15 mouse cellular contexts compared by ENCODE assay signal in the genomic region with DNA sequence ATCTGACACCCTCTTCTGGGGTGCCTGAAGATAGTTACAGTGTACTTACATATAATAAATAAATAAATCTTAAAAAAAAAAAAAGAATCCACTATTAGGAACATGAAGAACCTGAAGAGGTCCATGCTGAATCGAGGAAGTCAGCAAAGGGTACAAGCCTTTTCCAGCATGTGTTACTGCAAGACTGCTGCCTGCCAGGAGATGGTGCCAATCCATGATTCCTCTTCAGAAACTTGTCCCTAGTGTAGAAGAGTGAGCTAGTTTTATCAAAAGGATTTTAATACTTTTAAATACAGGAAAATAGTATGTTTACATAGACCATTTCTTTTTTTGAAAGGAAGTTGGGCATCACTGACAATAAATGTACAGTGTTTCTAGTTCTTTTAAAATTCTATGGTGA. TPM values are rescaled to one million over a fixed set of nuclear protein-coding genes. Genes with fewer than 3 reads are reported as not detected.
DNase-seq lines count a peak whose midpoint lies in the region; ATAC-seq and TF ChIP-seq lines count a peak whose summit lies in the region.
"Had no signal": no experiment of that assay in that cellular context is flagged by ENCODE, and none has a peak within 500 bp of the region (broad histone marks: within the 10 kb centered on the region; RNA-seq: fewer than 3 reads in every experiment).

No protein-coding gene starts in this region.

- no peaks in the 10 kb centered on the region for H3K27me3 ChIP-seq in lung, postnatal 0 days (replicated peaks; ENCODE audit: insufficient read depth, low read length)
- H3K27me3 ChIP-seq: limb, embryonic 13.5 days had no signal

- no peak for TF ChIP-seq EP300 in lung, postnatal 0 days (IDR thresholded peaks at IDR 0.05)

- no peak overlapping the region for H3K9ac ChIP-seq in lung, postnatal 0 days (replicated peaks; ENCODE audit: low read depth)
- H3K9ac ChIP-seq: limb, embryonic 13.5 days had no signal

- peak; percentile 24 to 29 for DNase-seq in heart, postnatal 10 days
- DNase-seq in heart, adult 11 months, result no peak
- DNase-seq in lung, postnatal 0 days (ENCODE audit: low spot score), result peak; percentile 8
- DNase-seq in lung, postnatal 25 days (ENCODE audit: low spot score), result no peak
- DNase-seq in NIH3T3 (ENCODE audit: low read depth), result peak; percentile 22
- DNase-seq in frontal cortex, postnatal 14 days (ENCODE audit: low spot score in 2 of 2), result no peak
- DNase-seq: cerebellum, adult 8-10 months; kidney, postnatal 25 days; right cerebral cortex, postnatal 14 days; thymus, adult 18-20 months had no signal

- H3K4me2 ChIP-seq in lung, postnatal 0 days (replicated peaks; ENCODE audit: low read depth, low read length), result no peak overlapping the region
- H3K4me2 ChIP-seq: limb, embryonic 13.5 days; midbrain, embryonic 11.5 days had no signal

- H3K4me1 ChIP-seq in lung, postnatal 0 days (ENCODE audit: insufficient read depth, low read depth, low read length), result no peaks in the 10 kb centered on the region
- H3K4me1 ChIP-seq: limb, embryonic 13.5 days had no signal

- no peak for ATAC-seq in lung, postnatal 0 days
- ATAC-seq in erythroid progenitor cell, adult 5-6 weeks (replicated peaks; ENCODE audit: low FRiP score, poor library complexity, severe bottlenecking), result no peak
- ATAC-seq: intestine, embryonic 16.5 days had no signal

- intact Hi-C loops in heart, postnatal 10 days (cut with DNase I), result no loop called here

- H3K9me3 ChIP-seq in lung, postnatal 0 days (ENCODE audit: low read length), result no peaks in the 10 kb centered on the region
- H3K9me3 ChIP-seq: limb, embryonic 13.5 days had no signal

- H3K36me3 ChIP-seq in lung, postnatal 0 days (ENCODE audit: insufficient read depth, low read length), result no peaks in the 10 kb centered on the region

- H3K27ac ChIP-seq in lung, postnatal 0 days (ENCODE audit: low read length), result no peak overlapping the region
- H3K27ac ChIP-seq: limb, embryonic 13.5 days had no signal

- no peak overlapping the region for H3K4me3 ChIP-seq in lung, postnatal 0 days (ENCODE audit: low read depth, low read length)
- H3K4me3 ChIP-seq: erythroblast, embryonic 14.5 days; limb, embryonic 13.5 days had no signal

- peak; percentile 53 for TF ChIP-seq CTCF in lung, postnatal 0 days (IDR thresholded peaks at IDR 0.05)

- WGBS in lung, postnatal 0 days, result 73% methylated on average over 1 of the region's 1 CpGs

RNA-seq across cellular contexts. Expression of a gene that starts 14.5 kb away (rescaled TPM):
- 10 to 100 TPM; 32.0 to 38.8 TPM for total RNA-seq in heart, postnatal 10 days (2021)
- 8.9 and 9.7 TPM in 2 replicates for polyA plus RNA-seq in lung, postnatal 0 days (2015; fragmentation: Nextera tagmentation; extraction: Ambion mirVana)
- total RNA-seq in erythroid progenitor cell, adult 5-6 weeks (2015; ENCODE audit: low replicate concordance), result 0.42 and 2.2 TPM in 2 replicates
- total RNA-seq in erythroid progenitor cell, adult 5-6 weeks (2017; ENCODE audit: low replicate concordance), result 1.5 and 1.8 TPM in 2 replicates

Comparison
In these comparisons a context has a peak if more than half of its experiments do, and no peak if none do; other contexts are left out.
1. DNase-seq: peak in heart, postnatal 10 days (2 of 2), lung, postnatal 0 days (single experiment) and NIH3T3 (single experiment); none in heart, adult 11 months (single experiment), lung, postnatal 25 days (single experiment) and frontal cortex, postnatal 14 days (0 of 2).
2. RNA of a gene that starts 14.5 kb away (total RNA-seq): 32.0 to 38.8 TPM in heart, postnatal 10 days; 0.42 to 2.2 TPM in erythroid progenitor cell, adult 5-6 weeks; every median in the first group is over 10 times any median in the second.